Mouse (Mus musculus): Measurements from ENCODE around the gene Mrpl51. TPM values are rescaled to one million over a fixed set of nuclear protein-coding genes. Genes with fewer than 3 reads are reported as not detected.

Gene Mrpl51
- polyA plus RNA-seq (2012; fragmentation: generic; extraction: Trizol): 132 TPM

- Histone ChIP-seq H3K36me3 (ENCODE audit: control insufficient read depth, insufficient read depth) (peaks cover 22% of the 10 kb centered on the region), H3K27me3 (ENCODE audit: control insufficient read depth, insufficient read depth, insufficient read length) (no peaks in the 10 kb centered on the region), H3K4me2 (ENCODE audit: low read depth) (peak within 1 kb of the TSS; percentile 86), H3K79me2 (ENCODE audit: control insufficient read depth, insufficient read depth) (peaks cover 57% of the 10 kb centered on the region), H3ac (ENCODE audit: control insufficient read depth, insufficient read length) (peak within 1 kb of the TSS; percentile 71), H3K4me3 (peak within 1 kb of the TSS; percentile 92)
- peak in 1 of 3 experiments; percentile 1 for TF ChIP-seq MYOD1 (IDR thresholded peaks at IDR 0.05; ENCODE audit: control insufficient read depth in 1 of 3, insufficient read length in 2 of 3, low read depth in 2 of 3)
- peak; percentile 86 for TF ChIP-seq E2F4 (IDR thresholded peaks at IDR 0.05; ENCODE audit: insufficient read depth)
- peak; percentile 12 for TF ChIP-seq POLR2A (IDR thresholded peaks at IDR 0.05; ENCODE audit: insufficient read length, low read depth)
- no peak for TF ChIP-seq MAX (IDR thresholded peaks at IDR 0.05; ENCODE audit: low read depth)
- TF ChIP-seq POLR2AphosphoS2 (IDR thresholded peaks at IDR 0.05; ENCODE audit: insufficient read length, low read depth): peak; percentile 23
Observed at GRCm38 (mm10) chr6:125191332-125192015, at the start of gene Mrpl51, which contains the start of gene Ncapd2. Gene Mrpl51, plus strand, starts transcription at chr6:125191801. Gene Ncapd2, minus strand, starts transcription at chr6:125191701.

GRCm38 (mm10) chr6:125142436-125142835 is 49.2 kb upstream of the Mrpl51 start:
- Histone ChIP-seq H3ac (ENCODE audit: control insufficient read depth, insufficient read length) (no peak overlapping the region), H3K4me2 (ENCODE audit: low read depth) (no peak overlapping the region), H3K79me2 (ENCODE audit: control insufficient read depth, insufficient read depth) (peaks cover 16% of the 10 kb centered on the region), H3K27me3 (ENCODE audit: control insufficient read depth, insufficient read depth, insufficient read length) (no peaks in the 10 kb centered on the region), H3K36me3 (ENCODE audit: control insufficient read depth, insufficient read depth) (peaks cover 12% of the 10 kb centered on the region), H3K4me3 (no peak overlapping the region)
- no peak for TF ChIP-seq POLR2A (IDR thresholded peaks at IDR 0.05; ENCODE audit: insufficient read length, low read depth)
- TF ChIP-seq REST (IDR thresholded peaks at IDR 0.05; ENCODE audit: insufficient read depth, insufficient read length): no peak
- TF ChIP-seq TCF3 (IDR thresholded peaks at IDR 0.05; ENCODE audit: insufficient read length, low read depth): no peak
- TF ChIP-seq TCF12 (IDR thresholded peaks at IDR 0.05; ENCODE audit: insufficient read depth, poor library complexity, severe bottlenecking): no peak
- no peak for TF ChIP-seq E2F4 (IDR thresholded peaks at IDR 0.05; ENCODE audit: insufficient read depth)
- TF ChIP-seq CEBPB (IDR thresholded peaks at IDR 0.05; ENCODE audit: insufficient read depth, poor library complexity, severe bottlenecking): no peak
- TF ChIP-seq SRF (IDR thresholded peaks at IDR 0.05; ENCODE audit: control insufficient read depth, insufficient read length, low read depth): no peak
- TF ChIP-seq USF1 (IDR thresholded peaks at IDR 0.05; ENCODE audit: low read depth): no peak
- TF ChIP-seq MYOG (IDR thresholded peaks at IDR 0.05; ENCODE audit: control insufficient read depth in 1 of 3, insufficient read depth in 1 of 3, insufficient read length in 2 of 3, low read depth in 2 of 3): no peak
- no peak for TF ChIP-seq MAX (IDR thresholded peaks at IDR 0.05; ENCODE audit: low read depth)
- TF ChIP-seq MYOD1 (IDR thresholded peaks at IDR 0.05; ENCODE audit: control insufficient read depth in 1 of 3, insufficient read length in 2 of 3, low read depth in 2 of 3): no peak
- no peak for TF ChIP-seq POLR2AphosphoS2 (IDR thresholded peaks at IDR 0.05; ENCODE audit: insufficient read length, low read depth)

GRCm38 (mm10) chr6:125143128-125143527 is 48.5 kb upstream of the Mrpl51 start:
- H3K27me3 ChIP-seq (ENCODE audit: control insufficient read depth, insufficient read depth, insufficient read length): no peaks in the 10 kb centered on the region
- no peak overlapping the region for H3ac ChIP-seq (ENCODE audit: control insufficient read depth, insufficient read length)
- H3K4me3 ChIP-seq: no peak overlapping the region
- no peak overlapping the region for H3K4me2 ChIP-seq (ENCODE audit: low read depth)
- H3K79me2 ChIP-seq (ENCODE audit: control insufficient read depth, insufficient read depth): peaks cover 16% of the 10 kb centered on the region
- TF ChIP-seq TCF3 (IDR thresholded peaks at IDR 0.05; ENCODE audit: insufficient read length, low read depth) (no peak), REST (IDR thresholded peaks at IDR 0.05; ENCODE audit: insufficient read depth, insufficient read length) (no peak), USF1 (IDR thresholded peaks at IDR 0.05; ENCODE audit: low read depth) (no peak), MYOG (IDR thresholded peaks at IDR 0.05; ENCODE audit: control insufficient read depth in 1 of 3, insufficient read depth in 1 of 3, insufficient read length in 2 of 3, low read depth in 2 of 3) (no peak), POLR2A (IDR thresholded peaks at IDR 0.05; ENCODE audit: insufficient read length, low read depth) (no peak)
- peaks cover 12% of the 10 kb centered on the region for H3K36me3 ChIP-seq (ENCODE audit: control insufficient read depth, insufficient read depth)

DNA sequence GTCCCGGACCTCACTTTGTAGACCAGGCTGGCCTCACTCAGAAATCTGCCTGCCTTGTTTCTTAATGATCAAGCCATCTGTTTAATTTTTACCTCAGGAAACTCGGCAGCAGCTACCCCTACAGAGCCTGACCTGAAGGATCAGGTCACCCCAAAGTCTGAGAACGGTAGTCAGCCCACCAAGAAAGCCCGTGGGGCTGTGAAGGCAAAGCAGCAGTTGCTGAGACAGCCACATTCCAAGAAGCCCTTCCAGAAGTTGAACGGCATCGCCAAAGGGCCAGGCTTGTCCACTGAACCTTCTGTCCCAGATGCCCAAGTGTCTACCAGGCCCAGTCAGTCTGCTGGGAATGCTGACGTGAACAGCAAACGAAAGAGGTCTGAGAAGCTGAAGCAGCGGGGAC is 47.7 kb upstream of the Mrpl51 start:
- H3ac ChIP-seq (ENCODE audit: control insufficient read depth, insufficient read length): no peak overlapping the region
- H3K4me2 ChIP-seq (ENCODE audit: low read depth): no peak overlapping the region
- no peaks in the 10 kb centered on the region for H3K27me3 ChIP-seq (ENCODE audit: control insufficient read depth, insufficient read depth, insufficient read length)
- peaks cover 16% of the 10 kb centered on the region for H3K79me2 ChIP-seq (ENCODE audit: control insufficient read depth, insufficient read depth)
- peaks cover 12% of the 10 kb centered on the region for H3K36me3 ChIP-seq (ENCODE audit: control insufficient read depth, insufficient read depth)
- TF ChIP-seq CEBPB (IDR thresholded peaks at IDR 0.05; ENCODE audit: insufficient read depth, poor library complexity, severe bottlenecking): no peak
- H3K4me3 ChIP-seq: no peak overlapping the region

GRCm38 (mm10) chr6:125145001-125145400 is 46.6 kb upstream of the Mrpl51 start, which contains the start of gene Iffo1:
Gene Iffo1, plus strand, starts transcription at chr6:125145241.
- peak within 1 kb of the TSS; percentile 70 for H3K4me2 ChIP-seq (ENCODE audit: low read depth)
- peak; percentile 80 for TF ChIP-seq POLR2A (IDR thresholded peaks at IDR 0.05; ENCODE audit: insufficient read length, low read depth)
- TF ChIP-seq POLR2AphosphoS2 (IDR thresholded peaks at IDR 0.05; ENCODE audit: insufficient read length, low read depth): peak; percentile 66
- TF ChIP-seq TCF3 (IDR thresholded peaks at IDR 0.05; ENCODE audit: insufficient read length, low read depth): no peak
- peak; percentile 24 for TF ChIP-seq SRF (IDR thresholded peaks at IDR 0.05; ENCODE audit: control insufficient read depth, insufficient read length, low read depth)
- H3K4me3 ChIP-seq: peak within 1 kb of the TSS; percentile 98
- peaks cover 19% of the 10 kb centered on the region for H3K79me2 ChIP-seq (ENCODE audit: control insufficient read depth, insufficient read depth)
- peaks cover 12% of the 10 kb centered on the region for H3K36me3 ChIP-seq (ENCODE audit: control insufficient read depth, insufficient read depth)
- no peaks in the 10 kb centered on the region for H3K27me3 ChIP-seq (ENCODE audit: control insufficient read depth, insufficient read depth, insufficient read length)
- peak within 1 kb of the TSS; percentile 60 for H3ac ChIP-seq (ENCODE audit: control insufficient read depth, insufficient read length)

Data from myocyte (in vitro differentiated cells).